Mouse (Mus musculus) spleen, adult 2 months (tissue): ENCODE data around the gene Acp2. TPM values are rescaled to one million over a fixed set of nuclear protein-coding genes. Genes with fewer than 3 reads are reported as not detected.
"Not testable (repeated sequence)": the region's sequence is repeated elsewhere in the genome, so short reads cannot be mapped to it uniquely, and the experiment has no call there.

Source experiments
- DNase-seq, 2 experiments: peaks; one replicate each; pipeline versions ENCODE4 v3.0.0 to v3.0.0-alpha.2; 2012 to 2021; ENCODE audit warnings: low spot score in 2 of 2, low read depth in 1 of 2
- H3K27ac ChIP-seq: fragments of 200-500 bp; 2 replicates; pipeline ENCODE4 v1.5.1; 2012; ENCODE audit warnings: low read length, inconsistent platforms; ENCODE audit not compliant: insufficient read depth
- H3K27me3 ChIP-seq: fragments of 200-500 bp; 2 replicates; pipeline ENCODE4 v1.6.1; 2012; ENCODE audit warnings: mild to moderate bottlenecking, moderate library complexity, low read length, inconsistent platforms; ENCODE audit not compliant: control insufficient read depth, insufficient read depth
- H3K36me3 ChIP-seq: fragments of 200-500 bp; 2 replicates; pipeline ENCODE4 v1.6.1; 2012; ENCODE audit warnings: mild to moderate bottlenecking, low read length, inconsistent platforms; ENCODE audit not compliant: control insufficient read depth, insufficient read depth
- H3K4me1 ChIP-seq: fragments of 200-500 bp; 2 replicates; pipeline ENCODE4 v1.6.1; 2011; ENCODE audit warnings: inconsistent platforms; ENCODE audit not compliant: control insufficient read depth, insufficient read depth, insufficient read length
- H3K4me3 ChIP-seq: fragments of 200-500 bp; 2 replicates; pipeline ENCODE4 v1.5.1; 2011; ENCODE audit warnings: mild to moderate bottlenecking, inconsistent platforms; ENCODE audit not compliant: insufficient read depth, insufficient read length; ENCODE audit errors: extremely low read depth
- CTCF ChIP-seq: fragments of 200-500 bp; IDR thresholded peaks from 2 replicates; pipeline ENCODE4 v1.5.1; 2011; ENCODE audit warnings: mild to moderate bottlenecking, inconsistent platforms; ENCODE audit not compliant: insufficient read depth, insufficient read length, insufficient replicate concordance; ENCODE audit errors: extremely low read depth
- POLR2A ChIP-seq: fragments of 200-500 bp; IDR thresholded peaks from 2 replicates; pipeline ENCODE4 v1.6.1; 2011; ENCODE audit warnings: low read depth, low read length, inconsistent platforms
- WGBS: fragments of 180-500 bp; shearing (Covaris S2); methylation state at CpG from one replicate; pipeline ENCODE4 v1.1.7; 2018; 5-methylcytosine and 5-hydroxymethylcytosine counted together
- polyA plus RNA-seq: library from polyadenylated mRNA; depleted of rRNA; stranded (reverse); fragments of >200 nt; gene quantifications from 2 replicates; pipeline ENCODE4 v1.2.3, GENCODE M21; 2012

Gene Acp2
- polyA plus RNA-seq, 1 experiment, result 24.6 TPM

DNA sequence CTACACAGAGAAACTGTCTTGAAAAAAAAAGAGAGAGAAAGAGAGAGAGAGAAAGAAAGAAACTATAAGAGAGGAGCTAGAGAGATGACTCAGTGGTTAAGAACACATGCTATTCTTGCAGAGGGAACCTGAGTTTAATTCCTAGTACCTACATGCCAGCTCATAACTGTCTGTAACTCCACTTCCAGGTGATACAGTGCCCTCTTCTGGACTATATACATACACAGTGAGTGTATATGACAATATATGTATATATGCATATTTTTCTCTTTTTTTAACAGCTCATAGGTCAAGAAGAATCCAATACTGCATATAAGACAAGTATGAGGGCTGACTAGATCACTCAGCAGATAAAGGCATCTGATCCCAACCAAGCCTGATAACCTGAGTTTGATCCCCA, 10.6 kb downstream of the Acp2 start:
- Histone ChIP-seq H3K36me3 (peaks cover 18% of the 10 kb centered on the region), H3K4me1 (no peaks in the 10 kb centered on the region), H3K27ac (no peak overlapping the region), H3K4me3 (no peak overlapping the region), H3K27me3 (no peaks in the 10 kb centered on the region)
- no peak for DNase-seq
- TF ChIP-seq CTCF (no peak), POLR2A (no peak)

- no peak for TF ChIP-seq POLR2A
- no peak for TF ChIP-seq CTCF
- no peak for DNase-seq
- Histone ChIP-seq H3K27me3 (no peaks in the 10 kb centered on the region), H3K36me3 (peaks cover 9% of the 10 kb centered on the region), H3K27ac (no peak overlapping the region), H3K4me1 (no peaks in the 10 kb centered on the region), H3K4me3 (no peak overlapping the region)
- WGBS, result 73% methylated on average over 4 of the region's 4 CpGs
Observed at GRCm38 (mm10) chr2:91217032-91217431, 14.3 kb downstream of the Acp2 start.

GRCm38 (mm10) chr2:91220501-91220900, 17.8 kb downstream of the Acp2 start:
- H3K36me3 ChIP-seq, result peaks cover 7% of the 10 kb centered on the region
- 93% methylated on average over 3 of the region's 3 CpGs for WGBS
- no peaks in the 10 kb centered on the region for H3K4me1 ChIP-seq

GRCm38 (mm10) chr2:91223614-91224013, 20.9 kb downstream of the Acp2 start:
- Histone ChIP-seq H3K36me3 (peaks cover 1% of the 10 kb centered on the region), H3K4me3 (no peak overlapping the region), H3K27me3 (no peaks in the 10 kb centered on the region), H3K4me1 (no peaks in the 10 kb centered on the region), H3K27ac (no peak overlapping the region)
- no peak for TF ChIP-seq CTCF
- TF ChIP-seq POLR2A, result no peak
- WGBS, result 93% methylated on average over 2 of the region's 2 CpGs
- no peak for DNase-seq

More at GRCm38 (mm10) chr2:91220501-91220900, 17.8 kb downstream of the Acp2 start:
- TF ChIP-seq POLR2A (no peak), CTCF (no peak)
- Histone ChIP-seq H3K27ac (no peak overlapping the region), H3K4me3 (no peak overlapping the region), H3K27me3 (no peaks in the 10 kb centered on the region)
- no peak for DNase-seq

DNA sequence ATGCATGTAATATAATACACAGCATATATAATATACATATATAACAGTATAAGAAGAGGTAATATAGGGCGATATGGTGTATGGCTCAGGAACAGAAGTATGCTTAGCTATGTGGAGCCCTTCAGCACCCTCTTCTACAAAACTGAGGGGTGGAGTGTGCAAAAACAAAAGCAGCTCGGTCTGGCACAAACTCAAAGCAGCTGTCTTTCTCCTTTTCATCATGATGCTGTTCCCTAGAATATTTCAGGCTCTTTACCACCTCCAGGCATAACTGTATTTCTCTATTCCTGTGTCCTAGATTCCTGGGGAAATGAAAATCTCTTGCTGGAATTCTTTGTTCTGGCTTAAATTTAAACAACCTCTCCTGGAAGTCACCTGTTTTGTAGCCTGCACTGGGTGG, 27.1 kb downstream of the Acp2 start:
- TF ChIP-seq CTCF (no peak), POLR2A (no peak)
- Histone ChIP-seq H3K36me3 (peaks cover 5% of the 10 kb centered on the region; the same call in 1 of the 2 replicates), H3K27ac (no peak overlapping the region), H3K4me3 (no peak overlapping the region), H3K4me1 (no peaks in the 10 kb centered on the region), H3K27me3 (no peaks in the 10 kb centered on the region)
- WGBS, result 84% methylated on average over 2 of the region's 2 CpGs
- DNase-seq, result no peak

DNA sequence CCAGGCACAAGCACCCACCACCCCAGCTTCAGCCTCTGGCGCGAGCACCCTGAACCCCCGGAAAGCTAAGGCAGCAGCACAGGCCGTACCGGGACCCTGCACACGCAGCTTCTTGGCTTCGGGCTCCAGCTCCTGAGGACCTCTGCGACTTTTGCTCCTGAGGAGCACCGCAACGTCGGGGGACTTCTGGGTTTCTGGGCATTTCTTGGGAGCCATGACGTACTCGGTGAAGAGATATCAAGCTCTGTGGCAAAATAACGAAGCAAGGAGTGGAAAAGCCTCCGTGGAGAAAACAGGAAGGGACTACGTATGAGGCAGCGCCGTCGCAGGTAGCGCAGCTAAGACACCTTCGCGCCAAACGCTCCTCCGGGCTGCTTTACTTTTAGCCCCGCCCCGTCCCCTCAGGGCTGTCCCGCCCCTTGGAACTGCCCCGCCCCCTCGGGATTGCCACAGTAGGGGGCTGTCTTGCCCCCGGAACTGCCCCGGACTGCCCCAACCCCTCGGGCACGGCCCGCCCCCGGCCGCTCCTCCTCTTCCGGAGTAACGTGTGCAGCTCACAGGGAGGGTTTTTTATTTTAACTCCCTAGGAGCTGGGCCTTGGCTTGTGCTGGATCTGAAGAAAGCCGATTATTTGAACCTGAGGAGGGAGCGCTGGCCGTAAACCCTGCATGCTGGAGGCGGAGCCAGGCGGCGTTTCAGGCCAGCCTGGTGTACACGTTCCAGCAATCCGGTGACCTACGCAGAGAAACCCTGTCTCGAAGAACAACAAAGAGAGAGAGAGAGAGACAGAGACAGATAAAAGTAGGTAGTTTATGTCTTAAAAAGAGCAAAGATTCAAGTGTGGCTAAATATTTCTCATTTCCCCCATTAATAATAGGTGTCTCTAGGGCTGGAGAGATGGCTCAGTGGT, 34.2 kb downstream of the Acp2 start, which contains the start of gene Ddb2:
TSS of gene Ddb2 (minus strand) at position 382 of the 910 bp plus-strand sequence.
- H3K27me3 ChIP-seq, result no peaks in the 10 kb centered on the region
- H3K27ac ChIP-seq, result peak within 1 kb of the TSS; percentile 96
- 1% methylated on average over 47 of the region's 48 CpGs for WGBS
- DNase-seq, result peak; percentile 92 to 94
- H3K4me1 ChIP-seq, result peaks cover 3% of the 10 kb centered on the region; the same call in 1 of the 2 replicates
- H3K4me3 ChIP-seq, result peak within 1 kb of the TSS; percentile 82
- no peak for TF ChIP-seq POLR2A
- TF ChIP-seq CTCF, result no peak
- peaks cover 5% of the 10 kb centered on the region; the same call in 1 of the 2 replicates for H3K36me3 ChIP-seq

GRCm38 (mm10) chr2:91237511-91238080, 34.9 kb downstream of the Acp2 start:
- H3K4me1 ChIP-seq, H3K36me3 ChIP-seq, H3K27me3 ChIP-seq, DNase-seq: not testable (repeated sequence)
- Histone ChIP-seq H3K27ac (peak overlapping the region; percentile 96; the same call in 1 of the 2 replicates), H3K4me3 (peak overlapping the region; percentile 82; the same call in 1 of the 2 replicates)
- WGBS, result 39% methylated on average over 4 of the region's 4 CpGs
